Mouse (Mus musculus) myocyte (in vitro differentiated cells): ENCODE results near the gene Hectd1.

ENCODE experiments used
- E2F4 ChIP-seq: IDR thresholded peaks from one replicate; pipeline ENCODE4 v1.6.1; 2011; ENCODE audit warnings: mild to moderate bottlenecking, control low read depth, moderate library complexity; ENCODE audit not compliant: insufficient read depth
- MAX ChIP-seq: IDR thresholded peaks from one replicate; pipeline ENCODE4 v1.6.1; 2011; ENCODE audit warnings: low read depth, mild to moderate bottlenecking, control low read depth
- MYOG ChIP-seq, 3 experiments: IDR thresholded peaks; one replicate each; pipeline ENCODE4 v1.6.1; 2011; ENCODE audit warnings: control low read depth in 2 of 3, low read depth in 2 of 3, mild to moderate bottlenecking in 2 of 3; ENCODE audit not compliant: insufficient read length in 2 of 3, control insufficient read depth in 1 of 3, insufficient read depth in 1 of 3
- POLR2A ChIP-seq: IDR thresholded peaks from one replicate; pipeline ENCODE4 v1.6.1; 2011; ENCODE audit warnings: low read depth, mild to moderate bottlenecking, control low read depth, moderate library complexity; ENCODE audit not compliant: insufficient read length
- POLR2AphosphoS2 ChIP-seq: IDR thresholded peaks from one replicate; pipeline ENCODE4 v1.6.1; 2011; ENCODE audit warnings: low read depth, control low read depth; ENCODE audit not compliant: insufficient read length
- SRF ChIP-seq: IDR thresholded peaks from one replicate; pipeline ENCODE4 v1.6.1; 2011; ENCODE audit warnings: low read depth; ENCODE audit not compliant: control insufficient read depth, insufficient read length
- TCF12 ChIP-seq: IDR thresholded peaks from one replicate; pipeline ENCODE4 v1.6.1; 2011; ENCODE audit warnings: mild to moderate bottlenecking, control low read depth; ENCODE audit not compliant: poor library complexity, insufficient read depth, severe bottlenecking
- TCF3 ChIP-seq: IDR thresholded peaks from one replicate; pipeline ENCODE4 v1.6.1; 2011; ENCODE audit warnings: low read depth, control low read depth; ENCODE audit not compliant: insufficient read length
- USF1 ChIP-seq: IDR thresholded peaks from one replicate; pipeline ENCODE4 v1.6.1; 2011; ENCODE audit warnings: low read depth, mild to moderate bottlenecking, control low read depth, moderate library complexity

- TF ChIP-seq POLR2A (no peak), TCF12 (no peak), USF1 (no peak), TCF3 (no peak), MAX (no peak), E2F4 (no peak), MYOG (IDR thresholded peaks at IDR 0.05; ENCODE audit: control insufficient read depth in 1 of 3, insufficient read depth in 1 of 3, insufficient read length in 2 of 3, low read depth in 2 of 3) (no peak), POLR2AphosphoS2 (no peak), SRF (no peak)
Observed at GRCm38 (mm10) chr12:51699623-51700393, 129.5 kb downstream of the Hectd1 start.
